Mouse (Mus musculus) urinary bladder, postnatal 14 days (tissue): ENCODE measurements at regions not wholly inside any gene's neighbourhood (a gene's known extent, or its start where the extent isn't known, plus 50 kb on each side); places are given as distances from the start of the nearest gene placed in this dataset.

Experiments
- DNase-seq: peaks from one replicate; pipeline ENCODE4 v3.0.0; 2021; ENCODE audit warnings: low spot score

DNA sequence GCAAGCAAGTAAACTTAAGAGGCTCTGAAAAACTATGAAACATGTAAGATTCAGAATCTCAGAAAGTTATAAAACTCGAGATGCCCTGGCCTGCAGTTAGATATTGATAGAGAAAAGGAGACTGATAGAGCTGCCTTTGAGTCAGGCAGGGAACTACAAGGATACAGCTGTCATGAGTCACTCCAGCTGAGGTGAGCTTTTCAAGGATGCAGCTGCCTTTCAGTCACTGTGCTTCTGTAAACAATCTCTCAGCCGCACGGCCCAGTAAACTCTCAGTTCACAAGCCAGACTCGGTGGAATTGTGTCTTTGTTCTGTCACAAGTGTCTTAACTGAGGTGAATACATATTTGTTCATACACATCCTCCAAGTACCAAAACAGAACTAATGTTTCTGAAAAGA lies 334.9 kb upstream of the Rsrc1 start:
- DNase-seq = no peak

DNA sequence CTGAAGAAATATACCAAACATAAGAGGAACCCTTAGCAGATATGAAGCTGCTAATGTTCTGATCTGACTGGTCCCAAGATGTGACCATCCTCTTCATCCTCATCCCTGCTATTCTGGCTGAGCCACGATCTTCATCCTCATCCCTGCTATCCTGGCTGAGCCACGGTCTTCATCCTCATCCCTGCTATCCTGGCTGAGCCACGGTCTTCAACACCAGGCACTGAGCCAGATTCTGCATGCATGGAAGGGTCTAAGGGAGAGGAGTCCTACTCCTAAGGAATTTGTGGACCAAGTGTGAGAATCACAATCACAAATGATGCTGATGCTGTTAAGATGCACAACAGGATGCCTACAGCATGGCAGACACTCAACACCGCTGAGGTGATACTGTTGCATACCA lies 331.9 kb upstream of the Rsrc1 start:
- DNase-seq = no peak

DNA sequence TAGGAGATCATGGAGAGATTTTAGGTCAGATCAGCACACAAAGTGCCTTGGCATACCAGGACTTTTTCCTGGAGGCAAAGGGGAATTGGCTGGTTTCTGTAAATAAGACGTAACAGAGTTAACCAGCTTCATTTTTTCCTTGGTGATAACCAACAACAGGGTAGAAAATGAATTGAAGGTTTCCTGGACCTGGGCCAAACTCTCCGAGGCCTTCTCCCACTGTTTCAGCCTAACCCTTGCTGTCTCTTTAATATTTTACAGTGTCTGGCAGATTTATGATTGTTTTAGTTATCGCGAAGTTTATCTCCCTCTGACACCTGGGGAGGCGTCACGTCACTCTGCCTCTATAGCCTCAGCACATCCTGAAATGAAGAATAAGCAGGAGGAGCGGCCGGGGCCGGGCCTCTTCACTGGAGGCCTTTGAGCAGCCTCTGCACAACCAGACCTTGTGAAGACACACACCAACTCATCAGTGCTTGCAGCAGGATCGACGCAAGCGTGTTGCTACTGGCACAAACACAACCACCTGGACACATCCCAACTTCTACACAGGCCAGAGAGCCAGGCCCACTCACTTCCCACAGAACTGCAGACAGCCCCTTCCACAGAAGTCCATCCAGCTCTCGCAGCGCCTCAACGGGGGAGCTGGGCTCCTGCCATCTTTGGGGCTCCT lies 331.0 kb upstream of the Rsrc1 start:
- peak; percentile 7 for DNase-seq

DNA sequence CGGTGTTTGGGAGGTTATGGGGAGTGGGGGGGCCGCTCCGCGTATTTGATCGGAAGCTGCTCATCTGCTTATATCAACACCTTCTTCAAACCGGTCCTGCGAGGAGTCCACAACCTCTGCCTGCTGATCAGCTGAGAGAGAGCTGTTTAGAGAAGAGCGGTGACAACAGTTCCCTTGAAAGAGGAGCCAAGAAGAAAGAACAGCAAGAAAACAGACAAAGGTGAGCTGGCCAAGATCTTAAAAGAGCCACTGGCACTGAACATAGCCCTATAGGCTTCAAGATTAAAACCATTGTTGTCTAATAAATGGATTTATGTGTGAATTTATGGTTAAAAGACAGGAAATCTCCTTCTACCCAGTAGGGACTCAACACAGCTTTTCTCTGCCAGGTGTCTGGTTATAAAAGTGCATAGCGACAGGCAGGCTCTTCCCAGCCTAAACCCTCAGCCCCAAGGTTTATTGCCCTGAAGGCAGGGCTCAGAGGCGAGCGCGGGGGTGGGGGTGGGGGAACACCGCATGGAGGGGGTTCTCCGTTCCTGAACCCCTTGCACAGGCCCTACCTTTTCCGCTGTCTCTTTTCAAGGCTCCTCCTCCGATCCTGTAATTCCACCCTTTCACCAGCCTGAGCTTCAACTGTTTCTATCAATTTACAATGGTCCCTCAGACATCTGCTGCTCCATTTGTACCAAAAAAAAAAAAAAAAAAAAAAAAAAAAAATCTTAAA lies 330.3 kb upstream of the Rsrc1 start:
- DNase-seq = no peak

DNA sequence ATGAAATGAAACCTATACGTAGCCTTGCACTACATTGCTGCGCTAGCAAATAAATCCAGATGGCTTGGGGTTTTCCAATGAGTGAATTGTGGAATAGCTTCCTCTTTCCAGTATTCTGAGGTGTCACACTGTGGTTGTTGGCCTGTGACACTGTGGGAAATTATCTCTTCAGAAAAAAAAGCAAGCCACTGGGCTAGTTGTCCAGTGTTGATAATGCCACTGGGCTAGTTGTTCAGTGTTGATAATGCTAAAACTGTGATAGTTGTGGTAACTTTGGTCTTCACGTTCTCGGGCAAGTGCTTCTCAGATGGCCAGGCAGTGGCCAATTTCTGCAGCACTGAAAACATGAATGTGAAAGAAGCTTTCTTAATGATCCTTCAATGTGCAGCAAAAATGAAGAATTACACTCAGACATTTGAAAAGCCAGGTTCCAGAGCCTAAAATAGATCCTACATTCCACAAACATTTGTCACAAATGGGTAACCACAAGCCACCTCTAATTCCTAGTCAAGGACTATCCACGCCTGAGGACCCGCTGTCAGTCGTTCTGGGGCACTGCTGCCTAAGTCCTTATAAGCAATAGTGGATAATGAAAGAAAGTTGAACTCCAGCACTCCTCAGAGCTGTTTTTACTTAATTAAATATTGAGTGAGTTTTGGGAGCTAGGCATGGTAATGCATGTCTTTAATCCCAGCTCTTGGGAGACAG lies 328.9 kb upstream of the Rsrc1 start:
- no peak for DNase-seq

DNA sequence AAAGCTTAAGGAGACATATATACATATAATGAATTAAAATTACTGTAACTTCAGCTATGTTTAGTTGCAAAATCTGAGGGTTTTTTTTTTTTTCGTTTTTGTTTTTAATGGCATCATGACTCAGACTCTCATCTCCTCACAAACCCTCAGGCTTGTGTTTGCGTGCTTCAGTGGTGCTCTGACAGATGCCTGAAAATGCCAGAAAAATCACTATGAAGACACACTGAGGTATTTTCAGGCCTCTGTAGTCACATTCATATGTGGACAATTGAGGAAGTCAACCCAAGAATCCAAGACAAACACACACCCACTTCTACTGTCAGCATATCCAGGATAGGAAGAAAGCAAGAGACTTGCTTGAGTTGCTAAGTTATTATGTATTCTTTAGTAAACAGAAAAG lies 327.2 kb upstream of the Rsrc1 start:
- DNase-seq = no peak

DNA sequence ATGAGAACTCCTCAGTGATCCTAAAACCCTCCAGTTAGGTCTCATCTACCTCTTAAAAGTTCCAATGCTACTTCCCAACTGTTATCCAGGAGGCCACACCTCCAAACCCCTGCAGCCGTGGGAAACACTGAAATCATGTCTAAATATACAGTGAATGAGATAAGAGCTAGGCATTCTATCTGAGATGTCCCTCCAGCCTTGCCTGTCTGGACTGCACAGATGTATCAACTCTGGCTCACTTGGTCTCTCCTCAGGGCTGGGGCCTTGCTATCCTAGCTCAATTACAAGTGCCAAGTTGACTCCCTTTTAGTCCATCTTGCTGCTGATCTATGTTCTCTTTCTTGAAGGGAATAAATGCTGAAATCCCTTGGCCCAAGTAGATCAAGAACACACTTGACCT lies 326.3 kb upstream of the Rsrc1 start:
- no peak for DNase-seq

DNA sequence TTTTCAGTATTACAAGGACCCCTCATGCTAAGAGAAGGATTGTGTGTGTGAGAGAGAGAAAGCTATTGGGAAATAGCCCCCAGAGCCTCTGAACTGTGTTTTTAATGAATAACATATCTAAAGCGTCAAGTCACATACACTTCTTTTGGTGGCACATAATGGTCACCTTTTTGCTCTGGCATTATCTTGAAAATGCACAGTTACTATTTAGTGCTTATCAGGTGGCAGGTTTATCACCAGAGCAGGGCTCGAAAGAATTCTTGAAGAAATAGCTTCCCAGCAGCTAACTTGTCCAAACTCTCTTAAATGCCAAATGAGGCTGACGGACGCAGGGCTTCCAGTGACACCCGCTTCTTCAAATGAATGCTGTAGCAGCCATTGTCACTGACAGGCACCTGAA lies 324.7 kb upstream of the Rsrc1 start:
- DNase-seq = no peak

DNA sequence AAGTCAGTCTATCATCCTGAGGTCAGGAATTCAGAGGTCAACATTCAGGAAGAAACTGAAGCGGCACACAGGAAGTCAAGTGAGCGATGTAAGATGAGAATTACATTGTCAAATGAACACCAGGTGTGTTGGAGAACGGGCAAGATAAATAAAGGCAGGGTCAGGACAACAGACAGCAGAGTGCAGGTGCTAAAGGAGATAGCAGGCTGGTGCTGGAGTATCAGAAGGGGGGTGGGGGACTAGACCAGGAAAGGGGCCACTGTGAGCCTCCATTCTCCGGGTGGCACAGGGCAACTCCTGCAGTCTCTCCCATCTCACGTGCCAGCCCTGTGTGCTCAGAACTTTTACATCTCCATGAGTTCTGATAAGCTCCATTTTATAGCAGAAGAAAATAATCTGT lies 320.6 kb upstream of the Rsrc1 start:
- no peak for DNase-seq

DNA sequence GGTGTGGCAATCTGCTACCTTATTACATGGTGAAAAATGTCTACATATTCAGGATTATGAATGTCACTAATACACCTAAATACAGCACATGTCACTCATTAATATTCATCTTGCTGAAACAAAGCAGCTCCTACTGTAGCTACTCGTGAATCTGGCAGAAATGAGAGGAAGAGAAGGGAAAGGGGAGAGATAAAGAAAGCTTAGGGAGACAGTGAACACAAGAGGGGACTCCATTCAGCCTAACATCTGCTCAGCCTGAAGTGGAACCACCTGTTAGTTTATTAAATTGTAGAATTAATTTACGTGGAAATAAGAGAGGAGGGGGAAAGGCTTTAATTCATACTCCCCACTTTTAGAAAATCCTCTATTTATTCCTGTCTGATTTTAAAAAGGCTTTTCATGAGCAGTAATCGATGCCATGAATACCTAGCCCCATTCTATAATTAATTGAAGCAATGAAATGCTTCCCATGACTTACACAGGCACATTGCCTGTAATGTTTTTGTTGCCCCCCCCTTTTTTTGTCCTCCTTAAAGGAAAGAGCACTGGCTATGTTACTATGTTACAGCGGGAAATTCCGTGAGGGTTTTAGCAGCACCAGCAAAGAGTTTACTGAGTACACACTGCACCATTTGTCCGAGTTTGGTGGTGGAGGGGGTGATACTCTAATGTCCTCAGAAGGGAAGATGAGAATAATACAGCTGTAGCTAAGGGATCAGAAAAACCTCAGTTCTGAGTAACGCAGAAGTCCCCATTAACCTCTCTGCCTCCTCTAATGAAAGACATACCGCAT lies 319.2 kb upstream of the Rsrc1 start:
- DNase-seq = no peak

DNA sequence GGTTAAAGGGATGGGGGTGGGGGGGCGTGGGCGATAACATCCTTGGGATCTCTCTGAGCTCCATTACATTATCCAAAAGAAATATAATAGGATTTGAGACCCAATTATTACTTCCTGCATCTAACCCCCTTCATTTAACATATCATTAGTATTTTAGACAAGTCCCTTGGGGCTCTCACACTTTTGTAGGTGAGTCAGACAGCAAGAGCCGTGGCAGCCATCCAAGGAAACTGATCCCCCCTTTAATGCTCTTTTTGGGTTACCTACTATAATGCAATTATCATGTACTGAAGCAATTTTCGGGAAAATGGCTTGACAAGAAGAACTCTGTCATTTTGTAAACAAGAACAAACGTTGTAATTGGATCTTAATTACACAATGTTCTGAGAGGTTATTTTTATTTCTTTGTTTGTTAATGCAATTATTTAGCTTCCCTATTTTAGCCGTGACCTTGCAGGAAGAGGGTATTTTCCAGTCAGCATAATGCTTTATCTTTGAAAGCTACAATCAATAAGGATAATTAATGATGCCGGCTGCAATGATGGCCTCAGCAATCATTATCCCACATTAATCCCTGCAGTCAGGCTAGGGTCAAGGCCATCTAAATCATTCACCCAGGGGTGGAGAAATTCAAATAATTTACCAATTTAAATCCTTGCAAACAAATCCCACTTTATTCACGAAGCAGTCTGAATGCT lies 297.5 kb upstream of the Rsrc1 start:
- DNase-seq = no peak

DNA sequence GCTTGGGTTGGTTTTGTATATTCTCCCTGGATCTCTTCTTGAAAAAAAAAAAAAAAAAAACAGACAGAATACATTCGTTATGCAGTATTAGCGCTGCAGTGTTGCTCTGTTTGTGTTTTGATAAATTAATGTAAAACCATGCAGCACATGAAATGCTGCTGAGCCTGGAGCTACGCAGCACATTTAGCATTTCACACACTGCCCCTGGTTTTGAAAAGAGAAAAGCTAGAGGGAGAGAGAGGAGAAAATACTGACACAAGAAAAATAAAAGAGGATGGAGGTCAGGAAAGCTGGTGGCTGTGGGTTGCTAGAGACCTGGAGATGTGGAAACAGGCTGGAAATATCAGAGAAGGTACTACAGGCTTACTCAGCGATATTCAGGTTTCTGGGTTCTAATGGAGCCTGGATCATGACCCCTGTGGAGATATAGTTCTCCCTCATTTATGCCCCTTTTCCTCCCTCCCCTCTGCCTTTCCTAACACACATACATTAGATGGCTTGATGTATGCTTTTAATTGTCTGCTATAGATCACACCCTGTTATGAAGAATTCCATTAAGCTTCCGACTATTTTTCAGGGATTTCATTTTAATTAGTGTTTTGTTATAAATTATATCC lies 296.8 kb upstream of the Rsrc1 start:
- no peak for DNase-seq

DNA sequence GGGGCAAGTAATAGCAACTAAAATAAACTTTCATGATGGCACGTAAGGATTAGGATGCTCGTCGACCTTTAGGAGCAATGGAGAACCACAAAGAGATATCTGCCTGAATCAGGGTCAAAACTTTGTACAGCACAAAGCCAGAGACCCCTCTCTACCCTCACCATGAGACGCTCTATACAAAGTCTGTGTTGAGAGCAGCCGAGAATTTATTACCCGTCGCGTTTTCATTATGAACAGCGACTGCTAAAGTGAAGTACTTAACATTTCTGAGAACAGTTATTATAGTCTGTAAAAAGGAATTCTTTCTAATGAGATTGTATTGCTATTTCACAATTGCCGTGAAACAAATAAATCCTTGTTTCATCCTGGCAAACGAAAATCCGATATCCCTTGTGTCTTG lies 296.1 kb upstream of the Rsrc1 start:
- no peak for DNase-seq

DNA sequence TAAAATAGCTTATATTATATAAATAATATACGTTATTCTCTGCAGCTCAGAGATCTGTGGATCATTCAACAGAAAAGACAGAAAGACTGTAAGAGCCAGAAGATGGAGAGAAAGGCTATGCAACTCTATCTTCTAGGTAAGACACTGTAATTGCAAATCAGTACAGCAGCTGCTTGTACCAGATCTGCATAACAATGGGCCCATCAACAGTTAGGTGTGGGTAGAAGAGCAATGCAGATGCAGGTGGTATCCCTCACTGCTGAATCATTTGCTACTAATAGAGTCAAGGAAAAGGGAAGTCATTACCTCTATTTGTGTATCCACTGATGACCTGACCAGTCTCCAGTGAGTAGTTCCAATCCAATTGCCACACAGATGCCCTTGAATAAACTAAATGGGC lies 294.1 kb upstream of the Rsrc1 start:
- DNase-seq = no peak

DNA sequence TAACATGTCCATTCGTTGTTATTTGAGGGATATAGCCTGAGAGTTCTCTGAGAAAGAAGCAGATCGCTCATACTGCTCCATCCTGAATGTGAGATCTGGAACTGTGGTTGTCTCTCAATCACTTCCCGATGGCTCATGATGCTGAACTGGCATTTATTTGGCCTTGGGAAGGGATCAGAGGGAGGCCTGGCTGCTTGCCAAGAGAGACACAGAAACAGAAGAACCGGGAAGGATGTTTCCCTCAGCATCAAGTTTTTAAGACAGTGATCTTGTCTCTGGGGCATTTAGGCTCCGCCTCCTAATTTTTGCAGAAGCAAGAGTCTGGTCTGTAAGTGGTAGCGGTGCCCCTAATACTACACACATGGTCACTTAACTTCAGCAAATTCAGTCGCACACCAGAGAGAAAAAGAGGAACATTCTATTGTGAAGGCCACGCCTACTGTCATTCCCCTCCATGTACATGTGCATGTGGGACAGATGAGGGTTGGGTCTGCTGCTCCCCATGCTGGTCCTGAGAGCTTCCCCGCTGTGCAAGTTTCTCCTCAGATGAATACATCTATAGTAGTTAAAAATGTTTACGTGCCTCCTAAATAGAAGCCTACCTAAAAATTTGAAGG lies 290.2 kb upstream of the Rsrc1 start:
- no peak for DNase-seq

DNA sequence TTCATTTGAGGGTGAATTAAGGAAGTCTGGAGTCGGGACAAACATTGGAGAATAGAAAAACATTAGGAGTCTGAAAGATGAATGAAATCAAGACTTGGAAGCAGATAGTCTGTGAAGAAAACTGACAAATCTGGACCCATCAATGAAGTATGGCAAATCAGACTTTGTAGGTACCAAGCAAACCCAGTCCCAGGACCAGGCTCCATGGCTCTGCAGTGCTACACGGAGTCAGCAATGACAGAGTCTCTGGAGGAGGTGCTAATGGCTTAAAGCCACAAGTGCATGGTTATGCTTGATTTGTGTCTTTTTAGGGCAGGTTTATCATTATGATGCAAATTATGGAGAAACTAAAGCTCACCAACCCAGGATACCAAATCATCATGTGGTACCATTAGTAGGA lies 286.1 kb upstream of the Rsrc1 start:
- DNase-seq = no peak

DNA sequence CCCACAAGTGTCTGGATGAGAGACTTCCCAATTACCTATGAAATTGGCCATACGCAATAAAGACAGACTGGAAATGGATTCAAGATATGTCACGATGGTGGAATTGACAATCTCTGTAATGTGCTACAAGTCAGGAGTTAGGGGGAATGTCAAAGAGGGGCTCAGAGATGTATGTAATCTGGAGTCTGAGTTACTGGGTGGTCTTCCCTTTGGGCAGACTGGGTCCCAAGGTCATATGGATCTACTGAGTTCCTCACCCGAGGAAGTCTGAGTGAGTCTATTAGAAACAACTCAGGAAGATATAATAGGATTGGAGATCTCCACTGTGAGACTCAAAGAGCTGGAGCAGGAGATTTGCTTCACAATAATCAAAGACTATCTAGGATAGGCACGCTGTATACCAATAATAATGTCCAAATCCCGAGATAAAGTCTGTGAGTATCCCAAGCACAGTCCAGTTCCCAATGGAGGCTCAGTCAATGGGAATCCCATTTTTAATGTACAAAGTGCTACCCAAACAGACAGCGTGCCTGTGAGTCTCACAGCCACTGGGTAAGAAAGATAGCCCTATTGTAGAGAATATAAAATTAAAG lies 285.4 kb upstream of the Rsrc1 start:
- no peak for DNase-seq

DNA sequence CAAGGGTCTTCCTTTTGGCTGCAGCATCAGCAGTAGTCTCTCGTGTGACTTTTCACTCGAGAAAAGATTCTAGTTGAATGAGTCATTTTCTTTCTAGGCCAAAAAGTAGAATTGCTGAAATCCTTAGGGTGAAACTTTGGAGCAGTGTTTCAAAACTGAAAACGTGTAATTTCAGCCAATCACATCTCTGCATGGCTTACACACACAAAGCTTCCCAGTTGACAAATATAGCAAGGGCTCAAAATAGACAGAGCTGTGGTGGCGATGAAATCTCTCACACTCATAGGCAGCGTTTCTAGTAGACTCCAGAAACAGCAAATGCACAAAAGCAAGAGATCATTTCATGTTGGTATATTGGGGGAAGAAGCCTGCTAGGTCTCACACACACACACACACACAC lies 283.1 kb upstream of the Rsrc1 start:
- DNase-seq = no peak

DNA sequence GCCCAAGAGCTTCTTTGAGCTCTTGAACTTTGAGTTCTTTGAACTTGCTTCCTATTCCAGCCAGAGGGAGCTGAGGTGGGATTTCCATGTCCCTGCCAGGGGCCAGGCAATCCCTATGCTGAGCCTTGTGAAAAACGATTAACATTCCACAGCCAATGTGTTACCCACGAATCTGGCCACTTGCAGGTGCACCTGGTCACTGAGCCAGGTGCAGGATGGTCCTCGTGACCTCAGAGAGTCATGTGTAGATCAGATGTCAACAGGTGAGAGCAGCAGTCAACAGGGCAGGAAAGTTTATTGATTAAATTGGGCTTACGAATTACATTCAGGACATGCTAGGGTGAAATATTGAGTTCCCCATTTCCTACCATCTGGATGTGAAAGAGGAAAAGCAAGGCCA lies 275.4 kb upstream of the Rsrc1 start:
- no peak for DNase-seq

DNA sequence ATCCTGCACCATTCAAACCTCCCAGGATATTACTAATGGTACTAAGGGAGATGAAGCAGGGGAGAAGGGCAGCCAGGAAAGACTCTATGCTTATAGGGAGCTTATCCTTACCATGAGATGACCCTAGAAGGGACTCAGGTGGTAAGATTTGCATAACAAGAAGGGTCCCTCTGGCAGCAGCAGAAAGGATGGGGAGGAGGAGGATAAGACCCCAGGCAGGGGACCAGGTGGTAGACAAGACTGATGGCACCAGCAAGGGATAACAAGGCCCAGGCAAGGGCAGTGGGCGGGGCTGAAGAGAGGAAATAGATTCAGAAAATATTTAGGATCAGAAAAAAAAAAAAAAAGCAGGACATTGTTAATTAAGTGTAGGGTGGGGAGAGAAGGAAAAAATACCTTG lies 245.7 kb upstream of the Rsrc1 start:
- no peak for DNase-seq
